Mouse (Mus musculus) erythroblast, embryonic 14.5 days (primary cell): ENCODE data around the gene Bnip2. TPM values are rescaled to one million over a fixed set of nuclear protein-coding genes. Genes with fewer than 3 reads are reported as not detected.

ENCODE experiments used
- H3K27me3 ChIP-seq: 2 replicates; pipeline ENCODE4 v1.6.1; 2012; ENCODE audit warnings: inconsistent platforms; ENCODE audit not compliant: control insufficient read depth
- H3K36me3 ChIP-seq: 2 replicates; pipeline ENCODE4 v1.6.1; 2012; ENCODE audit warnings: mild to moderate bottlenecking, inconsistent platforms; ENCODE audit not compliant: control insufficient read depth
- H3K4me1 ChIP-seq: 2 replicates; pipeline ENCODE4 v1.6.1; 2012; ENCODE audit warnings: inconsistent platforms; ENCODE audit not compliant: control insufficient read depth
- H3K4me3 ChIP-seq: replicated peaks from 2 replicates; pipeline ENCODE3; 2012; ENCODE audit warnings: moderate library complexity, mild to moderate bottlenecking, inconsistent platforms
- H3K9me3 ChIP-seq: 2 replicates; pipeline ENCODE4 v1.6.1; 2012; ENCODE audit warnings: low read length, inconsistent platforms, mixed read lengths; ENCODE audit not compliant: control insufficient read depth
- GATA1 ChIP-seq: IDR thresholded peaks from 2 replicates; pipeline ENCODE4 v1.6.1; 2012; ENCODE audit warnings: low read length, inconsistent platforms, mixed read lengths
- TAL1 ChIP-seq: IDR thresholded peaks from 3 replicates; pipeline ENCODE4 v1.6.1; 2012; ENCODE audit warnings: low read length, inconsistent platforms, mixed read lengths
- polyA plus RNA-seq: library from polyadenylated mRNA; stranded (reverse); fragments of >175 nt; gene quantifications from 2 replicates; pipeline ENCODE4 v1.2.3, GENCODE M21; 2012

The Bnip2 gene
- polyA plus RNA-seq, 1 experiment, result 2.1 TPM

DNA sequence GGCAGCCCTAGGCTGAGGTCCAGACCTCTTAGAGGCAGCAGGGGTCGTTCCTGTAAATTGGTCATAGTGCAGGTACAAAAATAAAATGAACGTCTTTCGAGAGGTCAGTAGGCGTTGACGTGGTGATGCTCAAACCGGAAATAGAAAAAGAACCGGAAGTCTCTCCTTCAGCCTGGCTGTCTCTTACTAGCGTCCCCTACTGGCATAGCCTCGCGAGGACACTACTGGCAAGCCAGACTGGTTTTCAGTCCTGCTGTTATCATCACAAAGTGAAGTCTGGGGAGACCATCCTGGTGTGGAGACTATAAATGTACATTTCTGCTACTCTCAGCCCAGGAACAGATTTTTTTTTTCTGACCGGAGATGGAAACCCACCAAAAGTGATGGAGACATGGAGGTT is 51.3 kb downstream of the Bnip2 start:
- no peak for TF ChIP-seq GATA1
- no peak for TF ChIP-seq TAL1
- Histone ChIP-seq H3K9me3 (peaks cover 2% of the 10 kb centered on the region; the same call in 1 of the 2 replicates), H3K4me3 (no peak overlapping the region), H3K4me1 (peaks cover 30% of the 10 kb centered on the region), H3K36me3 (no peaks in the 10 kb centered on the region), H3K27me3 (peaks cover 9% of the 10 kb centered on the region)

DNA sequence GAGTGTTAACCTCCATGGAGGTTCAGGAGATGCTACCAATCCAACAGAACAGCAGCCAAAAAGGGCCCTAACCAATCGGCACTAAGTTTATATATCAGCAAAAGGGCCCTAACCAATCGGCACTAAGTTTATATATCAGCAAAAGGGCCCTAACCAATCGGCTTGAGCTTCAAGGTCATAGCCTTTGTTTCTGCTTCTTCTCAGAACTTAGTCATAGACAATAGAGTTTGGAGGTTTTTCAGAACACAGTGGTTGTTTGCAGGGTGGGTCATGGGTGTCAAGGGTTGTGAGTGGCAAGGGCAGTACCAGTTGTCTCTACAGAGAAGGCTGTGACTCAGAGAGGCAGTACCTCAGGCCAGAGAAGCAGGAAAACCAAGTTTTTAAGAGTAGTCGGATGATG is 52.9 kb downstream of the Bnip2 start:
- no peak for TF ChIP-seq TAL1
- no peak for TF ChIP-seq GATA1
- H3K4me1 ChIP-seq, result peaks cover 44% of the 10 kb centered on the region
- H3K27me3 ChIP-seq, result 0 out of 2 replicates have a peak, but pooled peaks cover 3% of the 10 kb centered on the region
- peaks cover 2% of the 10 kb centered on the region; the same call in 1 of the 2 replicates for H3K9me3 ChIP-seq
- no peak overlapping the region for H3K4me3 ChIP-seq
- H3K36me3 ChIP-seq, result no peaks in the 10 kb centered on the region

DNA sequence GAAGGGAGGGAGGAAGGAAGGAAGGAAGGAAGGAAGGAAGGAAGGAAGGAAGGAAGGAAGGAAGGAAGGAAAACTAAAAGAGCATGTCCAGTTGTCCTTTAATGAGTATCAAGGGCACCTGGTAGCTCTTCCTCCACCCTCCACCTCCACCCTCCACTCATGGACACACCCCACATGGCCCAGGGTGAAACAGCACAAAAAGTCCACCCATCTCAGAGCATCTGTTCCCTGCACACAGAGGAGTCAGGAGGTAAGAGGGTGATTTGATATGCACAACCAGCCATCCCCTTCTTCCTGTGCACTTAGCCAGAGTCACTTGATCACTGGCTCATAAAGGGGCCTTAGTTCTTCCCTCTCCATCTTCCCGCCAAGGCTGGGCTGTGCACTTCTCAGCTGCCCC is 53.7 kb downstream of the Bnip2 start:
- TF ChIP-seq TAL1 (no peak), GATA1 (no peak)

GRCm38 (mm10) chr9:70044865-70045264 is 55.6 kb downstream of the Bnip2 start:
- H3K27me3 ChIP-seq, result no peaks in the 10 kb centered on the region
- no peak overlapping the region for H3K4me3 ChIP-seq
- TF ChIP-seq GATA1 (no peak), TAL1 (no peak)
- H3K4me1 ChIP-seq, result peaks cover 49% of the 10 kb centered on the region
- H3K36me3 ChIP-seq, result no peaks in the 10 kb centered on the region
- H3K9me3 ChIP-seq, result no peaks in the 10 kb centered on the region

More for the DNA sequence above, 53.7 kb downstream of the Bnip2 start:
- Histone ChIP-seq H3K36me3 (no peaks in the 10 kb centered on the region), H3K9me3 (peaks cover 2% of the 10 kb centered on the region; the same call in 1 of the 2 replicates), H3K27me3 (no peaks in the 10 kb centered on the region), H3K4me1 (peaks cover 49% of the 10 kb centered on the region), H3K4me3 (no peak overlapping the region)

DNA sequence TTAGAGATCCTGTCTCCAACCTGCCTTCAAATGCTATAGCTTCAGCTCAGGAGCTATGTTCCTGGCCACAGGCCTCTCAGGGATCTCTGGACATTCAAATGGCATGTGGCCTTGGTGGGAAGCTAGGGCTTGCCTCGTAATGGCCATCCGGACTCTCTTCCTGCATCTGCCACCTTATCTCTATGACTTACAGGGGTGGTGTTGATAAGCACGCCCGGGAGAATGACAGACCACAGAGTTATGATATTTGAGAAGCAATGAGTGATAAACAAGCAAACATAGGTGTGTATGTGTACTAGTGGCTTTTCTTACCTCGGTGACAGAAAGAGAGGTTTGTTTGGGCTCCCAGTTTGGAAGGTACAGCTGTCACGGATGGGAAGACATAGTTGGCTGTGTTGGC is 57.0 kb downstream of the Bnip2 start:
- TF ChIP-seq TAL1 (no peak), GATA1 (peak; percentile 24; the same call in 1 of the 2 replicates)
- H3K4me3 ChIP-seq, result no peak overlapping the region
- H3K27me3 ChIP-seq, result no peaks in the 10 kb centered on the region
- H3K9me3 ChIP-seq, result no peaks in the 10 kb centered on the region
- H3K4me1 ChIP-seq, result peaks cover 49% of the 10 kb centered on the region
- no peaks in the 10 kb centered on the region for H3K36me3 ChIP-seq

DNA sequence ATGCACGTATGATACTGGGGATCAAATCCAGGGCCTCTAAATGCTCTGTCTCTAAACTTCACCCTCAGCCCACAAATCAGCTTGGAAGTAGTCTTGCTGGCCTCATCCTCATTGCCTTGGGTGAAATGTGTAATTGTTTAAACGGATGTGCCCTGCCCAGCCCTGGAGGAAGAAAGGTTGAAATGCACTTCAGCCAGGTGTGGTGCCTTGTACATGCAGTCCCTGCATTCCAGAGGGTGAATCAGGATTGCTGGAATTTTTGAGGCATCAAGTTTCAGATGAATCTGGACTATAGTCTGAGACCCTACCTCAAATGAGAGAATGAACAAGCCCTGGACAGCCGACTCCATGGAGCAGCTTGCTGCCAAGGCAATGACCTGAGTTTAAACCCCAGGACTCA is 58.6 kb downstream of the Bnip2 start:
- Histone ChIP-seq H3K9me3 (no peaks in the 10 kb centered on the region), H3K36me3 (no peaks in the 10 kb centered on the region), H3K4me1 (peaks cover 43% of the 10 kb centered on the region), H3K27me3 (no peaks in the 10 kb centered on the region), H3K4me3 (no peak overlapping the region)
- no peak for TF ChIP-seq GATA1
- no peak for TF ChIP-seq TAL1

DNA sequence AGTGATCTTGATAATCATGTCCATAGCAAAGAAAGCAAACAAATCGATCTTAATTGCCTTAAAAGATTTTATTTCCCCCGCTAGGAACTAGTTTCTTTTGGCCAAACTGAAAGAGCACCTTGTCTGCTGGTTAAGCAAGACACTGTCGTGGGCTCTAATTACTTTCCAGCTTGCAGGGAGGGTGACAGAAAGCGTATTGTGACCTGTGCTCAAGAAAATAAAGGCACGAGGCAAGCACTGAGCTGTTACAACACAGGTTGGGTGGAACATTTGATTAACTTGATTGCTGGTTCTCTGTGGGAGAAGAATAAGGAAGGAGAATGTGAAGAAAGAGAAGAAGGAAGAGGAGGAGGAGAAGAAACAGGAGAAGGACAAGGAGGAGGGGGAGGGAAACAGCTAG is 59.0 kb downstream of the Bnip2 start:
- Histone ChIP-seq H3K27me3 (no peaks in the 10 kb centered on the region), H3K36me3 (no peaks in the 10 kb centered on the region), H3K4me3 (no peak overlapping the region), H3K4me1 (peaks cover 40% of the 10 kb centered on the region), H3K9me3 (no peaks in the 10 kb centered on the region)
- no peak for TF ChIP-seq GATA1
- TF ChIP-seq TAL1, result no peak

- Histone ChIP-seq H3K36me3 (no peaks in the 10 kb centered on the region), H3K4me1 (peaks cover 35% of the 10 kb centered on the region), H3K9me3 (no peaks in the 10 kb centered on the region), H3K27me3 (no peaks in the 10 kb centered on the region), H3K4me3 (no peak overlapping the region)
- TF ChIP-seq TAL1 (no peak), GATA1 (no peak)
Observed at GRCm38 (mm10) chr9:70048751-70049415, 59.6 kb downstream of the Bnip2 start.

DNA sequence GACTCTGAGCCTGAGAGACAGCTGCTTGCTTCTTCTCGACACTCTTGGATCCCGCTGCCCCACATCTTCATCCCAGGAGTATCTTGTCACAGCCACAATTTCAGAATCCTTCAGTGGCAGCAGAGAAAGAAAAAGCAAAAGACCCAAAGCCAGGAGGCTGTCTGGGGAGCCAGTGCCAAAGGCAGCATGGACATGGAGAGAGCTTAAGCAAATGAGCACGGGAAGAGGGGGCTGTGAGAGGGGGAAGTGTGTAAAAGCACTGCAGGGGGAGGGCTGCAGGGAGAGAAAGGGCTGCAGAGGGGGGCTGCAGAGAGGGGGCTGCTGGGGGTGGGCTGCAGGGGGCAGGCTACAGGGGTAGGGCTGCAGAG is 60.1 kb downstream of the Bnip2 start:
- peaks cover 30% of the 10 kb centered on the region for H3K4me1 ChIP-seq
- H3K27me3 ChIP-seq, result no peaks in the 10 kb centered on the region
- TF ChIP-seq GATA1 (no peak), TAL1 (no peak)
- no peaks in the 10 kb centered on the region for H3K36me3 ChIP-seq
- H3K9me3 ChIP-seq, result no peaks in the 10 kb centered on the region
- H3K4me3 ChIP-seq, result no peak overlapping the region

- H3K4me3 ChIP-seq, result no peak overlapping the region
- H3K4me1 ChIP-seq, result peaks cover 26% of the 10 kb centered on the region
- no peaks in the 10 kb centered on the region for H3K9me3 ChIP-seq
- no peaks in the 10 kb centered on the region for H3K36me3 ChIP-seq
- TF ChIP-seq TAL1 (no peak), GATA1 (no peak)
- H3K27me3 ChIP-seq, result no peaks in the 10 kb centered on the region
Observed at GRCm38 (mm10) chr9:70049839-70050238, 60.6 kb downstream of the Bnip2 start.
